Mouse (Mus musculus): ENCODE results near the gene Mtx1.
"Not testable (repeated sequence)": the region's sequence is repeated elsewhere in the genome, so short reads cannot be mapped to it uniquely, and the experiment has no call there.

DNA sequence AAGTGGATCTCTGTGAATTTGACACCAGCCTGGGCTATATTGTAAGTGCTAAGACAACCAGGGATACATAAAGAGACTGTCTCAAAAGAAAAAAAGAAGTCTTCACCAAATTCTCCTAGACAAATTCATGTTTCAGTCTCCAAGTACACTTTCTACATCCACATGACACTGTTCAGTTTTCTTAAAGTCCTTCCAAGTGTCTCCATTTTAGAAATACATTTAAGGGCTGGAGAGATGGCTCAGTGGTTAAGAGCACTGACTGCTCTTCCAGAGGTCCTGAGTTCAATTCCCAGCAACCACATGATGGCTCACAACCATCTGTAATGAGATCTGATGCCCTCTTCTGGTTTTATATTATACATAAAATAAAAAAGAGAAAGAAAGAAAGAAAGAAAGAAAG, 65.7 kb downstream of the Mtx1 start:
- TF ChIP-seq CTCF (IDR thresholded peaks at IDR 0.05; ENCODE audit: low read depth); EP300 (optimal IDR thresholded peaks at IDR 0.05): not testable (repeated sequence)

Data from stomach, postnatal 0 days (tissue).